Mouse (Mus musculus) gastrocnemius, postnatal 10 days (tissue): Measurements from ENCODE around the gene Kif1c. TPM values are rescaled to one million over a fixed set of nuclear protein-coding genes. Genes with fewer than 3 reads are reported as not detected.

ENCODE experiments used
- DNase-seq: peaks from one replicate; pipeline ENCODE4 v3.0.0; 2021; ENCODE audit warnings: mixed read lengths
- total RNA-seq, 2 experiments: library from RNA; stranded (reverse); gene quantifications; 2 replicates each; pipeline ENCODE4 v1.2.3; 2021

The Kif1c gene
- total RNA-seq, 2 experiments from 2014 or later, result 195 to 205 TPM

GRCm38 (mm10) chr11:70667271-70668150, 32.8 kb upstream of the Kif1c start:
- DNase-seq, result no peak

- peak; percentile 71 for DNase-seq
These were observed 32.0 kb upstream of the Kif1c start for GRCm38 (mm10) chr11:70668335-70668770.

GRCm38 (mm10) chr11:70668771-70669505, 31.4 kb upstream of the Kif1c start, which contains the start of gene Spag7:
TSS of gene Spag7 (minus strand) at chr11:70669416.
- peak; percentile 89 for DNase-seq

GRCm38 (mm10) chr11:70669582-70670345, 30.6 kb upstream of the Kif1c start:
- DNase-seq, result peak; percentile 74

GRCm38 (mm10) chr11:70670483-70670882, 29.9 kb upstream of the Kif1c start:
- no peak for DNase-seq

- DNase-seq, result no peak
These were observed 28.9 kb upstream of the Kif1c start for GRCm38 (mm10) chr11:70671333-70672047.

GRCm38 (mm10) chr11:70674014-70674413, 26.3 kb upstream of the Kif1c start:
- DNase-seq, result no peak

GRCm38 (mm10) chr11:70674501-70674900, 25.8 kb upstream of the Kif1c start:
- no peak for DNase-seq

- no peak for DNase-seq
These were observed 22.3 kb upstream of the Kif1c start for GRCm38 (mm10) chr11:70678092-70678491.

- no peak for DNase-seq
These were observed 21.8 kb upstream of the Kif1c start for GRCm38 (mm10) chr11:70678576-70678975.

- no peak for DNase-seq
These were observed 21.0 kb upstream of the Kif1c start for GRCm38 (mm10) chr11:70679361-70679760.

- DNase-seq, result no peak
These were observed 20.5 kb upstream of the Kif1c start for GRCm38 (mm10) chr11:70679894-70680293.

- DNase-seq, result no peak
These were observed 19.2 kb upstream of the Kif1c start for GRCm38 (mm10) chr11:70681170-70681569.

- DNase-seq, result no peak
These were observed 18.3 kb upstream of the Kif1c start for GRCm38 (mm10) chr11:70681897-70682581.

- no peak for DNase-seq
These were observed 16.7 kb upstream of the Kif1c start for GRCm38 (mm10) chr11:70683640-70684039.

- DNase-seq, result peak; percentile 47
These were observed 13.3 kb upstream of the Kif1c start for GRCm38 (mm10) chr11:70686901-70687566.

- peak; percentile 90 for DNase-seq
These were observed 12.6 kb upstream of the Kif1c start, which contains the start of gene Camta2 for GRCm38 (mm10) chr11:70687601-70688199. TSS of gene Camta2 (minus strand) at chr11:70688105.

GRCm38 (mm10) chr11:70688372-70688771, 12.0 kb upstream of the Kif1c start:
- DNase-seq, result no peak

- no peak for DNase-seq
These were observed 10.8 kb upstream of the Kif1c start for GRCm38 (mm10) chr11:70689578-70689977.

GRCm38 (mm10) chr11:70693504-70693903, 6.8 kb upstream of the Kif1c start:
- DNase-seq, result no peak
